Mouse (Mus musculus) stomach, embryonic 16.5 days (tissue): ENCODE measurements around the gene Slc27a3. TPM values are rescaled to one million over a fixed set of nuclear protein-coding genes. Genes with fewer than 3 reads are reported as not detected.

ENCODE experiments used
- ATAC-seq: fragments of 200-750 bp; cut with Nextera tagmentation; 2 replicates; pipeline ENCODE4 v1.8.0; 2017; ENCODE audit warnings: moderate number of reproducible peaks, moderate TSS enrichment; ENCODE audit not compliant: insufficient read depth, low FRiP score
- H3K27ac ChIP-seq: fragments of 300-500 bp; sonication (generic); 2 replicates; pipeline ENCODE4 v1.5.1; 2014; ENCODE audit warnings: low read length
- H3K27me3 ChIP-seq: fragments of 300-500 bp; sonication (generic); 2 replicates; pipeline ENCODE4 v1.6.1; 2014; ENCODE audit warnings: low read length, control low read depth, mixed read lengths; ENCODE audit not compliant: control insufficient read depth, insufficient read depth
- H3K36me3 ChIP-seq: fragments of 300-500 bp; sonication (generic); 2 replicates; pipeline ENCODE4 v1.6.1; 2014; ENCODE audit warnings: low read length; ENCODE audit not compliant: control insufficient read depth, insufficient read depth
- H3K4me1 ChIP-seq: fragments of 300-500 bp; sonication (generic); 2 replicates; pipeline ENCODE4 v1.6.1; 2014; ENCODE audit warnings: low read length, control low read depth, mixed read lengths; ENCODE audit not compliant: control insufficient read depth, insufficient read depth
- H3K4me2 ChIP-seq: fragments of 300-500 bp; sonication (generic); 2 replicates; pipeline ENCODE4 v1.6.1; 2014; ENCODE audit warnings: low read depth, low read length, mixed read lengths
- H3K4me3 ChIP-seq: fragments of 300-500 bp; sonication (generic); replicated peaks from 2 replicates; pipeline ENCODE4 v1.5.1; 2014; ENCODE audit warnings: mild to moderate bottlenecking, low read length
- H3K9ac ChIP-seq: fragments of 300-500 bp; sonication (generic); 2 replicates; pipeline ENCODE4 v1.6.1; 2014; ENCODE audit warnings: low read length
- H3K9me3 ChIP-seq: fragments of 300-500 bp; sonication (generic); replicated peaks from 2 replicates; pipeline ENCODE4 v1.6.1; 2016; ENCODE audit warnings: low read length, control low read depth; ENCODE audit not compliant: control insufficient read depth
- WGBS: fragments of 180-500 bp; shearing (Covaris S2); extraction: QIAGEN DNeasy Blood & Tissue Kit; methylation state at CpG from one replicate; pipeline ENCODE4 v1.1.7; 2014; 5-methylcytosine and 5-hydroxymethylcytosine counted together
- polyA plus RNA-seq: library from polyadenylated mRNA; unstranded; fragments of >200 nt; fragmentation: Nextera tagmentation; extraction: Ambion mirVana; gene quantifications from 2 replicates; pipeline ENCODE4 v1.2.1, GENCODE M21; 2015

The Slc27a3 gene
- polyA plus RNA-seq, 1 experiment from 2014 or later: 10.1 TPM

GRCm38 (mm10) chr3:90386817-90387216 is 2.9 kb downstream of the Slc27a3 start:
- no peak overlapping the region for H3K4me2 ChIP-seq
- no peak overlapping the region for H3K27ac ChIP-seq
- H3K27me3 ChIP-seq: no peaks in the 10 kb centered on the region
- no peaks in the 10 kb centered on the region for H3K36me3 ChIP-seq
- peaks cover 26% of the 10 kb centered on the region for H3K4me1 ChIP-seq
- no peak overlapping the region for H3K4me3 ChIP-seq
- 92% methylated on average over 10 of the region's 10 CpGs for WGBS
- no peak for ATAC-seq
- H3K9ac ChIP-seq: no peak overlapping the region
- H3K9me3 ChIP-seq: no peaks in the 10 kb centered on the region

- Histone ChIP-seq H3K9me3 (no peaks in the 10 kb centered on the region), H3K4me2 (no peak overlapping the region), H3K27me3 (no peaks in the 10 kb centered on the region), H3K4me1 (peaks cover 16% of the 10 kb centered on the region), H3K36me3 (no peaks in the 10 kb centered on the region), H3K4me3 (no peak overlapping the region), H3K9ac (no peak overlapping the region), H3K27ac (no peak overlapping the region)
- 22% methylated on average over 7 of the region's 7 CpGs for WGBS
- no peak for ATAC-seq
Measured at GRCm38 (mm10) chr3:90384851-90385375, 4.8 kb downstream of the Slc27a3 start.

DNA sequence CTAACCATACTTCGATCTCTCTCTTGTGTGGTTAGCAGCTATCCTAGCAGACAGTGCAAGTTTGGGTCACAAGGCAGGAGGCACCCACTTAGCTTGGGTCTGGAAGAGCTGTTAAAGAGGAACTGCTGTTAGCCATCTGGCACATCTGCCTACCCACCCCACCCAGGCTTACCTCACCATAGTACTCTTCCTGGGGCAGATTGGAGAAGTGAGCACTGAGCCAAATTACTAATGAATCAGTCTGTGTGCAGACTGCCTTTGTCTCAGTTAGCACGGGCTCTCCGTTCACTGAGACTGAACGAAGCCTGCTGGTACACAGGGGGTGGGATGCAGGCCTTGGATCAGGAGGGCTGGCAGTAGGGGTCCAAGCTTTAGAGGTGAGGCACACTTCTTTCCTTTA is 6.0 kb downstream of the Slc27a3 start:
- Histone ChIP-seq H3K4me3 (no peak overlapping the region), H3K4me1 (peaks cover 10% of the 10 kb centered on the region), H3K27me3 (no peaks in the 10 kb centered on the region), H3K4me2 (no peak overlapping the region), H3K27ac (no peak overlapping the region), H3K36me3 (no peaks in the 10 kb centered on the region), H3K9ac (no peak overlapping the region), H3K9me3 (no peaks in the 10 kb centered on the region)
- ATAC-seq: no peak
- WGBS: 72% methylated on average over 4 of the region's 4 CpGs

DNA sequence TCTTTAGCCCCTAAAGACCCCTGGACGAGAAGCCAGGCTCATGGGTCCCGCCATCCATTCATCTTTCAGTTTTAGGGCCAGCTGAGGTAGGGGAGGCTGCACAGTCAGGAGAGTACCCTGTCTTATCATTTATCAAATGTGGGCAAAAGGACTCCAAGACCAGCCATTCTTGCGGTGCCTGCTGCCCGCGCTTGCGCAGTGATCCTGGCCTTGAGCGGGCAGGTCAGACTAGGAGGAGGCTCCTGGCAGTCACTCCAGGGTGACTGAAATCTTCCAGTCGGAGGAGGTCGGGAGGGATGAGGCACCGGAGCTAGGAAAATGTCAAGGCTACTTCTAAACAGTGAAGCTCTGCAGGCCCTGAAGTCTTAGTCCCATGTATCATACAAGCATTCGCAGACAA is 8.0 kb downstream of the Slc27a3 start:
- no peak overlapping the region for H3K27ac ChIP-seq
- no peaks in the 10 kb centered on the region for H3K36me3 ChIP-seq
- H3K9ac ChIP-seq: no peak overlapping the region
- no peak overlapping the region for H3K4me2 ChIP-seq
- no peaks in the 10 kb centered on the region for H3K27me3 ChIP-seq
- 51% methylated on average over 11 of the region's 11 CpGs for WGBS
- no peaks in the 10 kb centered on the region for H3K4me1 ChIP-seq
- no peaks in the 10 kb centered on the region for H3K9me3 ChIP-seq
- no peak overlapping the region for H3K4me3 ChIP-seq
- no peak for ATAC-seq

- 71% methylated on average over 5 of the region's 5 CpGs for WGBS
Measured at GRCm38 (mm10) chr3:90378496-90378895, 11.2 kb downstream of the Slc27a3 start.

DNA sequence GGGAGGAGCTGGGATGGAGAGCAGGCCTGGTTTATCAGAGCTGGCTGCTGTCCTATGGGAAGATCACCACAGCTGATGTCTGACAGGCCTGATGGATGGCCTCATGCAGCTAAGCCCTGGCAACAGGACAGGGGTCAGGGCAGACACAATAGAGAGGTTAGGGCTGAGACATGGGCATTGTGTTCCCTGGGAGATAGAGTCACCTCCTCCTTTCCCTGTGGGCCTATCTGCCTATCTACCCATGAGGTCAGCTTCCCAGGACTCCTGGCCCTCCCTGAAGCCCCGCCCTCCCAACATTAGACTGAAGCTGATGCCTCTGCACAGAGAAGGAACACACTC is 13.5 kb downstream of the Slc27a3 start:
- Histone ChIP-seq H3K4me2 (no peak overlapping the region), H3K9me3 (no peaks in the 10 kb centered on the region), H3K27ac (no peak overlapping the region), H3K36me3 (no peaks in the 10 kb centered on the region), H3K4me3 (no peak overlapping the region), H3K4me1 (peaks cover 6% of the 10 kb centered on the region; the same call in 1 of the 2 replicates), H3K27me3 (no peaks in the 10 kb centered on the region), H3K9ac (no peak overlapping the region)
- ATAC-seq: peak; percentile 30; the same call in 1 of the 2 replicates
- WGBS: 67% methylated on average over 1 of the region's 1 CpGs

More at GRCm38 (mm10) chr3:90378496-90378895, 11.2 kb downstream of the Slc27a3 start:
- Histone ChIP-seq H3K27ac (no peak overlapping the region), H3K36me3 (no peaks in the 10 kb centered on the region), H3K4me2 (no peak overlapping the region), H3K9me3 (no peaks in the 10 kb centered on the region), H3K27me3 (no peaks in the 10 kb centered on the region), H3K9ac (no peak overlapping the region), H3K4me3 (no peak overlapping the region), H3K4me1 (peaks cover 6% of the 10 kb centered on the region; the same call in 1 of the 2 replicates)
- ATAC-seq: no peak

GRCm38 (mm10) chr3:90375562-90376246 is 14.0 kb downstream of the Slc27a3 start:
- H3K9me3 ChIP-seq: no peaks in the 10 kb centered on the region
- no peak overlapping the region for H3K27ac ChIP-seq
- H3K9ac ChIP-seq: no peak overlapping the region
- H3K36me3 ChIP-seq: no peaks in the 10 kb centered on the region
- no peak overlapping the region for H3K4me2 ChIP-seq
- no peak overlapping the region for H3K4me3 ChIP-seq
- H3K27me3 ChIP-seq: no peaks in the 10 kb centered on the region
- WGBS: 55% methylated on average over 3 of the region's 3 CpGs
- no peak for ATAC-seq
- H3K4me1 ChIP-seq: peaks cover 6% of the 10 kb centered on the region; the same call in 1 of the 2 replicates

GRCm38 (mm10) chr3:90374368-90374767 is 15.4 kb downstream of the Slc27a3 start:
- H3K4me1 ChIP-seq: peaks cover 6% of the 10 kb centered on the region; the same call in 1 of the 2 replicates
- 70% methylated on average over 4 of the region's 4 CpGs for WGBS
- no peak overlapping the region for H3K4me3 ChIP-seq
- no peak overlapping the region for H3K27ac ChIP-seq
- no peaks in the 10 kb centered on the region for H3K36me3 ChIP-seq
- H3K9ac ChIP-seq: no peak overlapping the region
- H3K4me2 ChIP-seq: no peak overlapping the region
- no peak for ATAC-seq
- no peaks in the 10 kb centered on the region for H3K9me3 ChIP-seq
- no peaks in the 10 kb centered on the region for H3K27me3 ChIP-seq

GRCm38 (mm10) chr3:90373432-90374028 is 16.2 kb downstream of the Slc27a3 start:
- WGBS: 23% methylated on average over 4 of the region's 4 CpGs
- no peak overlapping the region for H3K27ac ChIP-seq
- ATAC-seq: peak; percentile 76; the same call in 1 of the 2 replicates
- no peak overlapping the region for H3K4me3 ChIP-seq
- H3K4me2 ChIP-seq: no peak overlapping the region
- H3K27me3 ChIP-seq: no peaks in the 10 kb centered on the region
- no peaks in the 10 kb centered on the region for H3K9me3 ChIP-seq
- no peaks in the 10 kb centered on the region for H3K36me3 ChIP-seq
- H3K4me1 ChIP-seq: peaks cover 6% of the 10 kb centered on the region; the same call in 1 of the 2 replicates
- no peak overlapping the region for H3K9ac ChIP-seq
